Mouse (Mus musculus): ENCODE measurements around the gene Cat. TPM values are rescaled to one million over a fixed set of nuclear protein-coding genes. Genes with fewer than 3 reads are reported as not detected.
A peak's percentile ranks its signal among the peaks of the same experiment; 100 is the strongest.

The Cat gene
- polyA plus RNA-seq, 1 experiment from 2014 or later: 101 TPM

GRCm38 (mm10) chr2:103481314-103482231 lies 3.4 kb downstream of the Cat start:
- Histone ChIP-seq H3K27ac (ENCODE audit: low read depth, low read length) (no peak overlapping the region), H3K4me1 (ENCODE audit: control insufficient read depth, insufficient read depth, low read length) (0 out of 2 replicates have a peak, but pooled peaks cover 7% of the 10 kb centered on the region), H3K9me3 (replicated peaks; ENCODE audit: control insufficient read depth, low read length) (no peaks in the 10 kb centered on the region), H3K27me3 (ENCODE audit: control insufficient read depth, insufficient read depth, low read length) (no peaks in the 10 kb centered on the region), H3K4me2 (no peak overlapping the region), H3K9ac (ENCODE audit: low read depth, low read length) (no peak overlapping the region), H3K36me3 (ENCODE audit: control insufficient read depth, insufficient read depth, low read length) (no peaks in the 10 kb centered on the region), H3K4me3 (ENCODE audit: low read depth, low read length) (no peak overlapping the region)
- ATAC-seq (replicated peaks; ENCODE audit: insufficient number of reproducible peaks, low FRiP score, low TSS enrichment): no peak
- WGBS (ENCODE audit: insufficient replicate concordance): 81% methylated on average over 11 of the region's 11 CpGs

GRCm38 (mm10) chr2:103480871-103481270 lies 4.1 kb downstream of the Cat start:
- Histone ChIP-seq H3K27ac (ENCODE audit: low read depth, low read length) (peak overlapping the region; percentile 54; the same call in 1 of the 2 replicates), H3K4me2 (peak overlapping the region; percentile 36; the same call in 1 of the 2 replicates)

GRCm38 (mm10) chr2:103480240-103480639 lies 4.7 kb downstream of the Cat start:
- Histone ChIP-seq H3K9ac (ENCODE audit: low read depth, low read length) (no peak overlapping the region), H3K27me3 (ENCODE audit: control insufficient read depth, insufficient read depth, low read length) (no peaks in the 10 kb centered on the region), H3K27ac (ENCODE audit: low read depth, low read length) (peak overlapping the region; percentile 54), H3K36me3 (ENCODE audit: control insufficient read depth, insufficient read depth, low read length) (no peaks in the 10 kb centered on the region), H3K9me3 (replicated peaks; ENCODE audit: control insufficient read depth, low read length) (no peaks in the 10 kb centered on the region), H3K4me2 (peak overlapping the region; percentile 36), H3K4me3 (ENCODE audit: low read depth, low read length) (no peak overlapping the region), H3K4me1 (ENCODE audit: control insufficient read depth, insufficient read depth, low read length) (0 out of 2 replicates have a peak, but pooled peaks cover 7% of the 10 kb centered on the region)
- no peak for ATAC-seq (replicated peaks; ENCODE audit: insufficient number of reproducible peaks, low FRiP score, low TSS enrichment)
- 74% methylated on average over 8 of the region's 8 CpGs for WGBS (ENCODE audit: insufficient replicate concordance)

More at GRCm38 (mm10) chr2:103480871-103481270, 4.1 kb downstream of the Cat start:
- Histone ChIP-seq H3K36me3 (ENCODE audit: control insufficient read depth, insufficient read depth, low read length) (no peaks in the 10 kb centered on the region), H3K4me1 (ENCODE audit: control insufficient read depth, insufficient read depth, low read length) (0 out of 2 replicates have a peak, but pooled peaks cover 7% of the 10 kb centered on the region), H3K9ac (ENCODE audit: low read depth, low read length) (no peak overlapping the region), H3K4me3 (ENCODE audit: low read depth, low read length) (no peak overlapping the region), H3K9me3 (replicated peaks; ENCODE audit: control insufficient read depth, low read length) (no peaks in the 10 kb centered on the region), H3K27me3 (ENCODE audit: control insufficient read depth, insufficient read depth, low read length) (no peaks in the 10 kb centered on the region)
- no peak for ATAC-seq (replicated peaks; ENCODE audit: insufficient number of reproducible peaks, low FRiP score, low TSS enrichment)
- WGBS (ENCODE audit: insufficient replicate concordance): 86% methylated on average over 4 of the region's 4 CpGs

- Histone ChIP-seq H3K4me3 (ENCODE audit: low read depth, low read length) (no peak overlapping the region), H3K27me3 (ENCODE audit: control insufficient read depth, insufficient read depth, low read length) (no peaks in the 10 kb centered on the region), H3K27ac (ENCODE audit: low read depth, low read length) (no peak overlapping the region), H3K9me3 (replicated peaks; ENCODE audit: control insufficient read depth, low read length) (no peaks in the 10 kb centered on the region), H3K9ac (ENCODE audit: low read depth, low read length) (no peak overlapping the region), H3K4me1 (ENCODE audit: control insufficient read depth, insufficient read depth, low read length) (0 out of 2 replicates have a peak, but pooled peaks cover 2% of the 10 kb centered on the region), H3K4me2 (no peak overlapping the region), H3K36me3 (ENCODE audit: control insufficient read depth, insufficient read depth, low read length) (no peaks in the 10 kb centered on the region)
- WGBS (ENCODE audit: insufficient replicate concordance): 87% methylated on average over 3 of the region's 3 CpGs
- ATAC-seq (replicated peaks; ENCODE audit: insufficient number of reproducible peaks, low FRiP score, low TSS enrichment): no peak
Measured at GRCm38 (mm10) chr2:103478326-103478725, 6.6 kb downstream of the Cat start.

GRCm38 (mm10) chr2:103477456-103477855 lies 7.5 kb downstream of the Cat start:
- no peaks in the 10 kb centered on the region for H3K9me3 ChIP-seq (replicated peaks; ENCODE audit: control insufficient read depth, low read length)
- H3K4me2 ChIP-seq: no peak overlapping the region
- no peak overlapping the region for H3K9ac ChIP-seq (ENCODE audit: low read depth, low read length)
- no peak for ATAC-seq (replicated peaks; ENCODE audit: insufficient number of reproducible peaks, low FRiP score, low TSS enrichment)
- H3K36me3 ChIP-seq (ENCODE audit: control insufficient read depth, insufficient read depth, low read length): peaks cover 4% of the 10 kb centered on the region; the same call in 1 of the 2 replicates
- 0 out of 2 replicates have a peak, but pooled peaks cover 2% of the 10 kb centered on the region for H3K4me1 ChIP-seq (ENCODE audit: control insufficient read depth, insufficient read depth, low read length)
- 63% methylated on average over 4 of the region's 4 CpGs for WGBS (ENCODE audit: insufficient replicate concordance)
- no peak overlapping the region for H3K27ac ChIP-seq (ENCODE audit: low read depth, low read length)
- no peak overlapping the region for H3K4me3 ChIP-seq (ENCODE audit: low read depth, low read length)
- H3K27me3 ChIP-seq (ENCODE audit: control insufficient read depth, insufficient read depth, low read length): no peaks in the 10 kb centered on the region

- no peak overlapping the region for H3K4me3 ChIP-seq (ENCODE audit: low read depth, low read length)
Measured at GRCm38 (mm10) chr2:103476657-103477056, 8.3 kb downstream of the Cat start.

GRCm38 (mm10) chr2:103476180-103476579 lies 8.8 kb downstream of the Cat start:
- Histone ChIP-seq H3K4me3 (ENCODE audit: low read depth, low read length) (no peak overlapping the region), H3K9ac (ENCODE audit: low read depth, low read length) (no peak overlapping the region), H3K4me1 (ENCODE audit: control insufficient read depth, insufficient read depth, low read length) (0 out of 2 replicates have a peak, but pooled peaks cover 2% of the 10 kb centered on the region), H3K36me3 (ENCODE audit: control insufficient read depth, insufficient read depth, low read length) (peaks cover 6% of the 10 kb centered on the region; the same call in 1 of the 2 replicates), H3K27me3 (ENCODE audit: control insufficient read depth, insufficient read depth, low read length) (no peaks in the 10 kb centered on the region), H3K4me2 (no peak overlapping the region), H3K9me3 (replicated peaks; ENCODE audit: control insufficient read depth, low read length) (no peaks in the 10 kb centered on the region), H3K27ac (ENCODE audit: low read depth, low read length) (no peak overlapping the region)
- WGBS (ENCODE audit: insufficient replicate concordance): 82% methylated on average over 2 of the region's 2 CpGs
- ATAC-seq (replicated peaks; ENCODE audit: insufficient number of reproducible peaks, low FRiP score, low TSS enrichment): no peak

More at GRCm38 (mm10) chr2:103476657-103477056, 8.3 kb downstream of the Cat start:
- Histone ChIP-seq H3K4me2 (no peak overlapping the region), H3K4me1 (ENCODE audit: control insufficient read depth, insufficient read depth, low read length) (0 out of 2 replicates have a peak, but pooled peaks cover 2% of the 10 kb centered on the region), H3K36me3 (ENCODE audit: control insufficient read depth, insufficient read depth, low read length) (peaks cover 4% of the 10 kb centered on the region; the same call in 1 of the 2 replicates), H3K27me3 (ENCODE audit: control insufficient read depth, insufficient read depth, low read length) (no peaks in the 10 kb centered on the region), H3K27ac (ENCODE audit: low read depth, low read length) (no peak overlapping the region), H3K9ac (ENCODE audit: low read depth, low read length) (no peak overlapping the region), H3K9me3 (replicated peaks; ENCODE audit: control insufficient read depth, low read length) (no peaks in the 10 kb centered on the region)
- 68% methylated on average over 11 of the region's 11 CpGs for WGBS (ENCODE audit: insufficient replicate concordance)
- ATAC-seq (replicated peaks; ENCODE audit: insufficient number of reproducible peaks, low FRiP score, low TSS enrichment): no peak

- WGBS (ENCODE audit: insufficient replicate concordance): 94% methylated on average over 3 of the region's 3 CpGs
- H3K9ac ChIP-seq (ENCODE audit: low read depth, low read length): no peak overlapping the region
- no peak overlapping the region for H3K4me2 ChIP-seq
- H3K36me3 ChIP-seq (ENCODE audit: control insufficient read depth, insufficient read depth, low read length): peaks cover 10% of the 10 kb centered on the region
- no peak for ATAC-seq (replicated peaks; ENCODE audit: insufficient number of reproducible peaks, low FRiP score, low TSS enrichment)
- no peaks in the 10 kb centered on the region for H3K27me3 ChIP-seq (ENCODE audit: control insufficient read depth, insufficient read depth, low read length)
- H3K9me3 ChIP-seq (replicated peaks; ENCODE audit: control insufficient read depth, low read length): no peaks in the 10 kb centered on the region
- no peak overlapping the region for H3K4me3 ChIP-seq (ENCODE audit: low read depth, low read length)
- H3K27ac ChIP-seq (ENCODE audit: low read depth, low read length): no peak overlapping the region
- 0 out of 2 replicates have a peak, but pooled peaks cover 2% of the 10 kb centered on the region for H3K4me1 ChIP-seq (ENCODE audit: control insufficient read depth, insufficient read depth, low read length)
Measured at GRCm38 (mm10) chr2:103473362-103473761, 11.6 kb downstream of the Cat start.
